Comparison of ENCODE assay signal across 9 mouse cellular contexts in the genomic region with DNA sequence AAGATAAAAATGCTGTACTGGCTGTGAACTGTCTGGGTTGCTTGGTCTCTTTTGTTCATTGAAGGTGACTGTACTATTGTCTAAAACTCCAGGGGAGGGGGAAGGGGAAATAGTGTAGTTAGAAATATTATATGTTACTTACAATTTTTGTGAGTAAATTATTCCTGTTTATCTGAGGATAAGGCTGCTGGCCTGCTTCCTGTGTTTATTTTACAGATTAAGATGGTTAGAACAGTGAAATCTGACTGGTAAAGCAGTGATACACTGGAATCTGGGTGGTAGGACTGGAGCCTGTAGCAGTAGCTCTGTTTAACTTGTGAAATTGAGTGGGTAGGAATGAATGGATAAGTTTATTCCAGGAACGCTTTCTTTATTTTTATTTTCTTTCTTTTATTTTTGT. TPM values are rescaled to one million over a fixed set of nuclear protein-coding genes. Genes with fewer than 3 reads are reported as not detected.
DNase-seq lines count a peak whose midpoint lies in the region; ATAC-seq and TF ChIP-seq lines count a peak whose summit lies in the region.
"Had no signal": no experiment of that assay in that cellular context is flagged by ENCODE, and none has a peak within 500 bp of the region (broad histone marks: within the 10 kb centered on the region; RNA-seq: fewer than 3 reads in every experiment).

No protein-coding gene starts in this region.

- H3K4me1 ChIP-seq in heart, embryonic 16.5 days (ENCODE audit: control insufficient read depth, insufficient read depth, low read length) = peaks cover 15% of the 10 kb centered on the region
- H3K4me1 ChIP-seq in embryonic facial prominence, embryonic 10.5 days = peaks cover 15% of the 10 kb centered on the region
- peaks cover 8% of the 10 kb centered on the region; the same call in 1 of the 2 replicates for H3K4me1 ChIP-seq in hindbrain, postnatal 0 days (ENCODE audit: insufficient read depth, low read length)
- H3K4me1 ChIP-seq in midbrain, embryonic 13.5 days (replicated peaks) = peaks cover 23% of the 10 kb centered on the region

- peak overlapping the region; percentile 95 for H3K4me3 ChIP-seq in heart, embryonic 16.5 days (ENCODE audit: low read length)
- peak overlapping the region; percentile 83 for H3K4me3 ChIP-seq in embryonic facial prominence, embryonic 10.5 days
- H3K4me3 ChIP-seq in hindbrain, postnatal 0 days (ENCODE audit: low read length) = peak overlapping the region; percentile 83
- H3K4me3 ChIP-seq in midbrain, embryonic 13.5 days (replicated peaks) = peak overlapping the region; percentile 77

- ATAC-seq in heart, embryonic 16.5 days (replicated peaks; ENCODE audit: extremely low read depth, insufficient read depth, low FRiP score) = no peak
- no peak for ATAC-seq in hindbrain, postnatal 0 days
- ATAC-seq in midbrain, embryonic 13.5 days = no peak

- no peak overlapping the region for H3K27ac ChIP-seq in heart, embryonic 16.5 days (ENCODE audit: low read length)
- H3K27ac ChIP-seq in embryonic facial prominence, embryonic 10.5 days (replicated peaks) = no peak overlapping the region
- H3K27ac ChIP-seq in hindbrain, postnatal 0 days = no peak overlapping the region
- no peak overlapping the region for H3K27ac ChIP-seq in midbrain, embryonic 13.5 days

- peak overlapping the region; percentile 87 for H3K4me2 ChIP-seq in heart, embryonic 16.5 days (ENCODE audit: low read depth, low read length)
- H3K4me2 ChIP-seq in hindbrain, postnatal 0 days (ENCODE audit: low read depth, low read length) = peak overlapping the region; percentile 71
- peak overlapping the region; percentile 81 for H3K4me2 ChIP-seq in midbrain, embryonic 13.5 days (replicated peaks)

- no peak for TF ChIP-seq CTCF in hindbrain, postnatal 0 days (IDR thresholded peaks at IDR 0.05; ENCODE audit: low read depth)

- H3K36me3 ChIP-seq in heart, embryonic 16.5 days (ENCODE audit: control insufficient read depth, insufficient read depth) = peaks cover 5% of the 10 kb centered on the region; the same call in 1 of the 2 replicates
- H3K36me3 ChIP-seq in embryonic facial prominence, embryonic 10.5 days (replicated peaks) = no peaks in the 10 kb centered on the region; the same call in 1 of the 2 replicates
- H3K36me3 ChIP-seq in hindbrain, postnatal 0 days (ENCODE audit: insufficient read depth, low read length) = no peaks in the 10 kb centered on the region
- no peaks in the 10 kb centered on the region for H3K36me3 ChIP-seq in midbrain, embryonic 13.5 days

- 78% methylated on average over 1 of the region's 1 CpGs for WGBS in heart, embryonic 16.5 days
- 87% methylated on average over 1 of the region's 1 CpGs for WGBS in embryonic facial prominence, embryonic 10.5 days
- 89% methylated on average over 1 of the region's 1 CpGs for WGBS in hindbrain, postnatal 0 days
- 95% methylated on average over 1 of the region's 1 CpGs for WGBS in midbrain, embryonic 13.5 days

- H3K9ac ChIP-seq in heart, embryonic 16.5 days (ENCODE audit: low read length) = peak overlapping the region; percentile 91
- H3K9ac ChIP-seq in hindbrain, postnatal 0 days (replicated peaks; ENCODE audit: low read length) = peak overlapping the region; percentile 28; the same call in 1 of the 2 replicates
- H3K9ac ChIP-seq in midbrain, embryonic 13.5 days (replicated peaks) = peak overlapping the region; percentile 70; the same call in 1 of the 2 replicates

- no peaks in the 10 kb centered on the region for H3K27me3 ChIP-seq in heart, embryonic 16.5 days (ENCODE audit: control insufficient read depth, insufficient read depth, low read length)
- H3K27me3 ChIP-seq in embryonic facial prominence, embryonic 10.5 days (replicated peaks; ENCODE audit: low read depth, poor library complexity, severe bottlenecking) = no peaks in the 10 kb centered on the region
- H3K27me3 ChIP-seq in hindbrain, postnatal 0 days (ENCODE audit: insufficient read depth, low read length) = no peaks in the 10 kb centered on the region
- no peaks in the 10 kb centered on the region for H3K27me3 ChIP-seq in midbrain, embryonic 13.5 days

- no peaks in the 10 kb centered on the region for H3K9me3 ChIP-seq in heart, embryonic 16.5 days (replicated peaks; ENCODE audit: control insufficient read depth, low read length)
- H3K9me3 ChIP-seq in embryonic facial prominence, embryonic 10.5 days = no peaks in the 10 kb centered on the region
- H3K9me3 ChIP-seq in hindbrain, postnatal 0 days (ENCODE audit: low read length) = no peaks in the 10 kb centered on the region
- no peaks in the 10 kb centered on the region for H3K9me3 ChIP-seq in midbrain, embryonic 13.5 days

- DNase-seq in heart, adult 11 months = no peak
- DNase-seq in embryonic facial prominence, embryonic 10.5 days (ENCODE audit: low spot score) = no peak
- DNase-seq in hindbrain, postnatal 0 days (ENCODE audit: low spot score) = no peak
- no peak for DNase-seq in ovary, postnatal 36 days (ENCODE audit: low spot score)
- no peak for DNase-seq in gastrocnemius, adult 8-10 months (ENCODE audit: low spot score in 2 of 2)
- no peak for DNase-seq in frontal cortex, adult 2 months (ENCODE audit: extremely low spot score in 1 of 2, low spot score in 1 of 2)
- DNase-seq: gastrocnemius, postnatal 14 days had no signal

RNA-seq across cellular contexts. Expression of a gene that starts 1.5 kb away (rescaled TPM):
- polyA plus RNA-seq in heart, embryonic 16.5 days (2015; fragmentation: Nextera tagmentation; extraction: Ambion mirVana) = 42.3 and 43.0 TPM in 2 replicates
- polyA plus RNA-seq in embryonic facial prominence, embryonic 10.5 days (2016; fragmentation: Nextera tagmentation; extraction: Ambion mirVana) = 45.5 and 48.0 TPM in 2 replicates
- total RNA-seq in hindbrain, postnatal 0 days (2014; rRNA removed) = 17.3 and 20.8 TPM in 2 replicates
- 45.3 and 46.3 TPM in 2 replicates for polyA plus RNA-seq in hindbrain, postnatal 0 days (2015; fragmentation: Nextera tagmentation; extraction: Ambion mirVana)
- 37.9 and 38.2 TPM in 2 replicates for polyA plus RNA-seq in midbrain, embryonic 13.5 days (2015; fragmentation: Nextera tagmentation; extraction: Ambion mirVana)
- total RNA-seq in gastrocnemius, adult 8-10 months (2022) = 1 to 10 TPM; 7.6 to 9.7 (median 8.5) TPM
- 19.9 and 20.0 TPM in 2 replicates for polyA plus RNA-seq in frontal cortex, adult 2 months (2012; rRNA removed)

RNA-seq across cellular contexts. Expression of a gene that starts 1.6 kb away (rescaled TPM):
- 18.0 and 18.9 TPM in 2 replicates for polyA plus RNA-seq in heart, embryonic 16.5 days (2015; fragmentation: Nextera tagmentation; extraction: Ambion mirVana)
- polyA plus RNA-seq in embryonic facial prominence, embryonic 10.5 days (2016; fragmentation: Nextera tagmentation; extraction: Ambion mirVana) = 18.0 and 18.1 TPM in 2 replicates
- total RNA-seq in hindbrain, postnatal 0 days (2014; rRNA removed) = 38.3 and 43.0 TPM in 2 replicates
- 22.6 and 23.7 TPM in 2 replicates for polyA plus RNA-seq in hindbrain, postnatal 0 days (2015; fragmentation: Nextera tagmentation; extraction: Ambion mirVana)
- polyA plus RNA-seq in midbrain, embryonic 13.5 days (2015; fragmentation: Nextera tagmentation; extraction: Ambion mirVana) = 23.6 and 24.0 TPM in 2 replicates
- total RNA-seq in gastrocnemius, adult 8-10 months (2022) = 10 to 100 TPM; 10.0 to 12.0 (median 10.8) TPM
- polyA plus RNA-seq in frontal cortex, adult 2 months (2012; rRNA removed) = 24.4 and 27.2 TPM in 2 replicates

RNA-seq across cellular contexts. Expression of a gene that starts 46.4 kb away (rescaled TPM):
- 83.0 and 85.5 TPM in 2 replicates for polyA plus RNA-seq in heart, embryonic 16.5 days (2015; fragmentation: Nextera tagmentation; extraction: Ambion mirVana)
- 207 and 215 TPM in 2 replicates for polyA plus RNA-seq in embryonic facial prominence, embryonic 10.5 days (2016; fragmentation: Nextera tagmentation; extraction: Ambion mirVana)
- 24.7 and 30.1 TPM in 2 replicates for total RNA-seq in hindbrain, postnatal 0 days (2014; rRNA removed)
- polyA plus RNA-seq in hindbrain, postnatal 0 days (2015; fragmentation: Nextera tagmentation; extraction: Ambion mirVana) = 75.2 and 78.3 TPM in 2 replicates
- polyA plus RNA-seq in midbrain, embryonic 13.5 days (2015; fragmentation: Nextera tagmentation; extraction: Ambion mirVana) = 116 and 120 TPM in 2 replicates
- 10 to 100 TPM; 51.7 to 57.0 (median 54.6) TPM for total RNA-seq in gastrocnemius, adult 8-10 months (2022)
- 54.6 and 57.6 TPM in 2 replicates for polyA plus RNA-seq in frontal cortex, adult 2 months (2012; rRNA removed)

RNA-seq across cellular contexts. Expression of a gene that starts 46.6 kb away (rescaled TPM):
- 12.8 and 15.0 TPM in 2 replicates for polyA plus RNA-seq in heart, embryonic 16.5 days (2015; fragmentation: Nextera tagmentation; extraction: Ambion mirVana)
- 37.1 and 37.2 TPM in 2 replicates for polyA plus RNA-seq in embryonic facial prominence, embryonic 10.5 days (2016; fragmentation: Nextera tagmentation; extraction: Ambion mirVana)
- 14.3 and 19.6 TPM in 2 replicates for total RNA-seq in hindbrain, postnatal 0 days (2014; rRNA removed)
- 12.2 and 13.8 TPM in 2 replicates for polyA plus RNA-seq in hindbrain, postnatal 0 days (2015; fragmentation: Nextera tagmentation; extraction: Ambion mirVana)
- polyA plus RNA-seq in midbrain, embryonic 13.5 days (2015; fragmentation: Nextera tagmentation; extraction: Ambion mirVana) = 18.4 and 19.1 TPM in 2 replicates
- 10 to 100 TPM; 16.9 to 18.2 (median 17.4) TPM for total RNA-seq in gastrocnemius, adult 8-10 months (2022)
- polyA plus RNA-seq in frontal cortex, adult 2 months (2012; rRNA removed) = 15.6 and 17.4 TPM in 2 replicates

Comparison
In these comparisons a context has a peak if more than half of its experiments do, and no peak if none do; other contexts are left out.
1. H3K9ac ChIP-seq: peak in every context shown above with its lines; median percentile 91 in heart, embryonic 16.5 days; 70 in midbrain, embryonic 13.5 days; 28 in hindbrain, postnatal 0 days.